Mouse (Mus musculus) cerebellum, adult 9-10 months (tissue): ENCODE measurements at regions not wholly inside any gene's neighbourhood (a gene's known extent, or its start where the extent isn't known, plus 50 kb on each side); places are given as distances from the start of the nearest gene placed in this dataset.
"Not testable (repeated sequence)": the region's sequence is repeated elsewhere in the genome, so short reads cannot be mapped to it uniquely, and the experiment has no call there.

Experiments
- DNase-seq: peaks from one replicate; pipeline ENCODE4 v3.0.0; 2022

GRCm38 (mm10) chr15:4206371-4206770, 168.9 kb upstream of the Plcxd3 start:
- DNase-seq = no peak

GRCm38 (mm10) chr15:4213371-4213770, 161.9 kb upstream of the Plcxd3 start:
- peak; percentile 31 for DNase-seq

- peak; percentile 88 for DNase-seq
Measured at GRCm38 (mm10) chr15:4219102-4219501, 156.2 kb upstream of the Plcxd3 start.

- DNase-seq = no peak
Measured at GRCm38 (mm10) chr15:4228055-4228454, 147.2 kb upstream of the Plcxd3 start.

- no peak for DNase-seq
Measured at GRCm38 (mm10) chr15:4240649-4241048, 134.6 kb upstream of the Plcxd3 start.

- DNase-seq = no peak
Measured at GRCm38 (mm10) chr15:4247637-4248136, 127.6 kb upstream of the Plcxd3 start.

GRCm38 (mm10) chr15:4264601-4265000, 110.7 kb upstream of the Plcxd3 start:
- DNase-seq = no peak

- DNase-seq = no peak
Measured at GRCm38 (mm10) chr15:4269835-4270234, 105.5 kb upstream of the Plcxd3 start.

GRCm38 (mm10) chr15:4277011-4277410, 98.3 kb upstream of the Plcxd3 start:
- peak; percentile 31 for DNase-seq

- DNase-seq = peak; percentile 88
Measured at GRCm38 (mm10) chr15:4307498-4307897, 67.8 kb upstream of the Plcxd3 start.

- not testable (repeated sequence) for DNase-seq
Measured at GRCm38 (mm10) chr15:4313698-4314097, 61.6 kb upstream of the Plcxd3 start.

GRCm38 (mm10) chr15:4315897-4316296, 59.4 kb upstream of the Plcxd3 start:
- no peak for DNase-seq
